Mouse (Mus musculus): ENCODE measurements around the gene Tube1. TPM values are rescaled to one million over a fixed set of nuclear protein-coding genes. Genes with fewer than 3 reads are reported as not detected.

Gene Tube1
- 11.7 and 12.4 TPM in 2 replicates for polyA plus RNA-seq (2012; rRNA removed)

GRCm38 (mm10) chr10:39133462-39134310, at the start of gene Tube1, which contains the start of gene Fam229b:
Tube1 (plus strand) TSS chr10:39133976.
Fam229b (minus strand) TSS chr10:39133914.

DNA sequence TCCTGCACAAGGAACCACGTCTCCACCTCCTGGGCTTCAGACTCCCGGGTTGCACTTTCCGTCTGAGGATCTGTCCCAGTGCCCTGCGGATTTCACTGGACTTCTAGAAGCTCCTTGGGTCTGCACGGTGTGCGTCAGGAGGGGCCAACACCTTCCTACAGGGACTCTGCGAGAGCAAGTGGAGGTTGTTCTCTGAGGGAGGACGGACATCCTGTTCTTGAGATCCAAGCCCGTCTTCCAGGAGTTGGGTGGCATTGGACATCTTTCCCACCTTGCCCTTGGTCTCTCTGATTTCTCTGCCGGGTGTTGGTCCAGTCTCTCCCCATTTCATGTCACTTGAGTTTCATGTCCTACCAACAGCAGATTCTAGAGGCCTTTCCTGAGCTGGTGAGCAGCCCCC, 29.9 kb downstream of the Tube1 start, which contains the start of gene Ccn6:
Ccn6 (minus strand) TSS at position 101 of the 400 bp plus-strand sequence.

Other genes with a start within 250 kb of the Tube1 start
- gene Lama4, start 168.5 kb upstream of the Tube1 start, polyA plus RNA-seq (2012; rRNA removed), result 14.5 and 18.0 TPM in 2 replicates
- gene Fam229b, start 62 bp upstream of the Tube1 start, polyA plus RNA-seq (2012; rRNA removed), result 18.8 and 20.2 TPM in 2 replicates
- gene Ccn6, start 29.8 kb downstream of the Tube1 start, polyA plus RNA-seq (2012; rRNA removed), result 0.49 and 0.67 TPM in 2 replicates
- 127 and 133 TPM in 2 replicates for gene Fyn, start 234.9 kb downstream of the Tube1 start, polyA plus RNA-seq (2012; rRNA removed)

Data from central nervous system, embryonic 18 days (tissue).